Mouse (Mus musculus) left cerebral cortex, postnatal 36 days (tissue): ENCODE results near the gene Fam13a. TPM values are rescaled to one million over a fixed set of nuclear protein-coding genes. Genes with fewer than 3 reads are reported as not detected.

Experiments
- DNase-seq, 2 experiments: peaks; one replicate each; pipeline ENCODE4 v3.0.0; 2021 to 2022; ENCODE audit warnings: low spot score in 2 of 2, mixed read lengths in 1 of 2
- intact Hi-C: fragments of 180-260 bp; cut with DNase I; formaldehyde crosslinking; loops from one replicate; pipeline ENCODE4 v1.15.1; 2025
- total RNA-seq, 2 experiments: library from RNA; stranded (reverse); gene quantifications; 2 replicates each; pipeline ENCODE4 v1.2.3; 2021

Gene Fam13a
- total RNA-seq, 2 experiments from 2014 or later, result 13.6 to 13.8 TPM

- intact Hi-C loops, result no loop called here
Measured at GRCm38 (mm10) chr6:58904551-58904950, 119.8 kb downstream of the Fam13a start.

GRCm38 (mm10) chr6:58903171-58903570 is 121.2 kb downstream of the Fam13a start:
- intact Hi-C loops, result no loop called here
- peak; percentile 30 to 43 for DNase-seq

More at GRCm38 (mm10) chr6:58904551-58904950, 119.8 kb downstream of the Fam13a start:
- DNase-seq, result no peak

- intact Hi-C loops, result no loop called here
- no peak for DNase-seq
Measured at GRCm38 (mm10) chr6:58900536-58900935, 123.8 kb downstream of the Fam13a start.

- intact Hi-C loops, result loop anchor here (10.0 kb wide), 1 partner anchor 286 kb away; no protein-coding TSS in a partner anchor
- no peak for DNase-seq
Measured at GRCm38 (mm10) chr6:58899076-58899475, 125.3 kb downstream of the Fam13a start.

- DNase-seq, result no peak
- intact Hi-C loops, result loop anchor here (10.0 kb wide), 1 partner anchor 288 kb away; no protein-coding TSS in a partner anchor
Measured at GRCm38 (mm10) chr6:58896648-58897047, 127.7 kb downstream of the Fam13a start.

- DNase-seq, result no peak
- intact Hi-C loops, result loop anchor here (10.0 kb wide), 1 partner anchor 290 kb away; no protein-coding TSS in a partner anchor
Measured at GRCm38 (mm10) chr6:58894994-58895393, 129.4 kb downstream of the Fam13a start.

GRCm38 (mm10) chr6:58893307-58893706 is 131.0 kb downstream of the Fam13a start:
- no peak for DNase-seq
- intact Hi-C loops, result loop anchor here (10.0 kb wide), 1 partner anchor 291 kb away; no protein-coding TSS in a partner anchor

GRCm38 (mm10) chr6:58889917-58890316 is 134.4 kb downstream of the Fam13a start:
- DNase-seq, result no peak
- intact Hi-C loops, result loop anchor here (10.0 kb wide), 1 partner anchor 295 kb away; no protein-coding TSS in a partner anchor

- DNase-seq, result no peak
- intact Hi-C loops, result no loop called here
Measured at GRCm38 (mm10) chr6:58882271-58882670, 142.1 kb downstream of the Fam13a start.

Other genes starting within 250 kb of the Fam13a start
- gene Herc3, start 193.1 kb downstream of the Fam13a start, total RNA-seq, result 100 to 1,000 TPM; 176 to 274 TPM
- 100 to 1,000 TPM; 302 to 341 TPM for gene Nap1l5, start 117.5 kb downstream of the Fam13a start, total RNA-seq
- 10 to 100 TPM; 11.5 to 13.2 TPM for gene Tigd2, start 184.3 kb upstream of the Fam13a start, total RNA-seq